Mouse (Mus musculus) kidney, postnatal 10 days (tissue): ENCODE measurements around the gene Ino80d.

Experiments used
- DNase-seq: peaks from one replicate; pipeline ENCODE4 v3.0.0; 2021; ENCODE audit warnings: mixed read lengths

Ino80d gene

GRCm38 (mm10) chr1:62984566-62984965, 129.9 kb downstream of the Ino80d start:
- peak; percentile 73 for DNase-seq

GRCm38 (mm10) chr1:62976742-62977141, 137.7 kb downstream of the Ino80d start:
- DNase-seq: no peak

- DNase-seq: no peak
Observed at GRCm38 (mm10) chr1:62966885-62967284, 147.6 kb downstream of the Ino80d start.

- DNase-seq: peak; percentile 80
Observed at GRCm38 (mm10) chr1:62964291-62964690, 150.2 kb downstream of the Ino80d start.

- no peak for DNase-seq
Observed at GRCm38 (mm10) chr1:62956942-62957645, 157.4 kb downstream of the Ino80d start.

- DNase-seq: no peak
Observed at GRCm38 (mm10) chr1:62956526-62956925, 157.9 kb downstream of the Ino80d start.

- no peak for DNase-seq
Observed at GRCm38 (mm10) chr1:62955340-62955739, 159.1 kb downstream of the Ino80d start.

- no peak for DNase-seq
Observed at GRCm38 (mm10) chr1:62953036-62953435, 161.4 kb downstream of the Ino80d start.

- no peak for DNase-seq
Observed at GRCm38 (mm10) chr1:62952319-62952718, 162.1 kb downstream of the Ino80d start.

GRCm38 (mm10) chr1:62951067-62951809, 163.2 kb downstream of the Ino80d start:
- peak; percentile 76 for DNase-seq

- DNase-seq: no peak
Observed at GRCm38 (mm10) chr1:62950526-62950925, 163.9 kb downstream of the Ino80d start.

- DNase-seq: no peak
Observed at GRCm38 (mm10) chr1:62947807-62948206, 166.7 kb downstream of the Ino80d start.

- DNase-seq: no peak
Observed at GRCm38 (mm10) chr1:62946987-62947386, 167.5 kb downstream of the Ino80d start.

- no peak for DNase-seq
Observed at GRCm38 (mm10) chr1:62934752-62935329, 179.6 kb downstream of the Ino80d start.

- peak; percentile 40 for DNase-seq
Observed at GRCm38 (mm10) chr1:62934100-62934513, 180.4 kb downstream of the Ino80d start.

- DNase-seq: no peak
Observed at GRCm38 (mm10) chr1:62933288-62934099, 181.0 kb downstream of the Ino80d start.

- DNase-seq: peak; percentile 92
Observed at GRCm38 (mm10) chr1:62929477-62929876, 185.0 kb downstream of the Ino80d start.

- DNase-seq: no peak
Observed at GRCm38 (mm10) chr1:62919219-62919618, 195.2 kb downstream of the Ino80d start.

- DNase-seq: no peak
Observed at GRCm38 (mm10) chr1:62916609-62917008, 197.9 kb downstream of the Ino80d start.

- no peak for DNase-seq
Observed at GRCm38 (mm10) chr1:62914495-62914894, 200.0 kb downstream of the Ino80d start.

- DNase-seq: no peak
Observed at GRCm38 (mm10) chr1:62911426-62911825, 203.0 kb downstream of the Ino80d start.

- DNase-seq: no peak
Observed at GRCm38 (mm10) chr1:62909126-62909525, 205.3 kb downstream of the Ino80d start.

GRCm38 (mm10) chr1:62908508-62908907, 206.0 kb downstream of the Ino80d start:
- no peak for DNase-seq
